Mouse (Mus musculus): ENCODE results near the gene Gm20828. TPM values are rescaled to one million over a fixed set of nuclear protein-coding genes. Genes with fewer than 3 reads are reported as not detected.
"Not testable (repeated sequence)": the region's sequence is repeated elsewhere in the genome, so short reads cannot be mapped to it uniquely, and the experiment has no call there.

Gene Gm20828
- polyA plus RNA-seq (2014; fragmentation: Nextera tagmentation; extraction: Ambion mirVana): not detected in 2 replicates

DNA sequence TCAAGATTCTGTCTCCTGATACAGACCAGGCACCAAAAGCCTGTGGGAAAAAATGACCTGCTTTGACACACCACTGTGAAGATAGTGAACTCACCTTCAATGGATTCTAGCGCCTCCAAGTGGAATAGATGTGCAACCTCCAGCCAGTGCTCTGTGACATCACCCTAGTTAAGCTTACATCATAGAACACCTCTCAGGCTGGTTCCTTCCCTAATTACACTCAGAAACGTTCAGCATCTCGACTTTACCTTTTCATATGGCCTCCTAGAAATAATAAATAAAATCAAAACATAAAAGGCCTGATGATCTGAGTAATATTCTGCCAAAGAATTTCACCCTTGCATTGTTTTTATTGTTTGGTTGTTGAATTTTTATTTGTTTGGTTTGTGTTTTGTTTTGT, at the start of gene Gm20828:
Gene Gm20828 (minus strand): TSS at position 101 of the 400 bp plus-strand sequence.
- H3K27ac ChIP-seq (ENCODE audit: low read depth, low read length); H3K36me3 ChIP-seq (ENCODE audit: control insufficient read depth, insufficient read depth, low read length); ATAC-seq (ENCODE audit: low FRiP score); H3K4me2 ChIP-seq (replicated peaks; ENCODE audit: low read depth, low read length); DNase-seq (ENCODE audit: low spot score); H3K9me3 ChIP-seq (ENCODE audit: control insufficient read depth, low read length); H3K27me3 ChIP-seq (ENCODE audit: control insufficient read depth, insufficient read depth, low read length); H3K4me1 ChIP-seq (replicated peaks; ENCODE audit: control insufficient read depth, insufficient read depth, low read length); H3K9ac ChIP-seq (ENCODE audit: low read depth, low read length); H3K4me3 ChIP-seq (ENCODE audit: low read depth, low read length): not testable (repeated sequence)
- no CpG with 5 or more reads among the region's 3 CpGs for WGBS
